Comparison of ENCODE assay signal across 20 mouse cellular contexts in the genomic region with DNA sequence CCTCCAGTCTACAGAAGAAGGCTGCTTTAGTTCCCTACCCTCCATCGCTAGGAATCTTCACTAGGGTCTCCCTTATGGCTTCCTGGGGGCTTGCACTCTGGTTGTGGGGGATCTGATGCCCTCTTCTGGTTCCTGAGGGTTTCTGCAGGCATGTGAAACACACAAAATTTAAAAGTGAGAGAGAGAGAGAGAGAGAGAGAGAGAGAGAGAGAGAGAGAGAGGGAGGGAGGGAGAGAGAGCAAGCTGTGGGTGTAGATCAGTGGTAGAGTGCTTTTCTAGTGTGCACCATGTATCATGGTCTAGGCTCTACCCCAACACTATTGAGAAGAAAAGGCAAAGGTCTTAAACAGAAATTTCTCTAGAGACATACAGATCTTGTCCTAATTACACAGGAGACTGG. TPM values are rescaled to one million over a fixed set of nuclear protein-coding genes. Genes with fewer than 3 reads are reported as not detected.
DNase-seq lines count a peak whose midpoint lies in the region; ATAC-seq and TF ChIP-seq lines count a peak whose summit lies in the region.
"Had no signal": no experiment of that assay in that cellular context is flagged by ENCODE, and none has a peak within 500 bp of the region (broad histone marks: within the 10 kb centered on the region; RNA-seq: fewer than 3 reads in every experiment).

No protein-coding gene starts in this region.

- H3K4me1 ChIP-seq in liver, embryonic 14.5 days (replicated peaks; ENCODE audit: control insufficient read depth in 2 of 2, insufficient read depth in 2 of 2, low read length in 1 of 2): 0 out of 4 replicates have a peak, but pooled peaks cover 0 to 2% of the 10 kb centered on the region in 2 experiments
- H3K4me1 ChIP-seq in E14TG2a.4 (replicated peaks; ENCODE audit: low read depth, low read length): no peaks in the 10 kb centered on the region
- H3K4me1 ChIP-seq in forebrain, embryonic 10.5 days: no peaks in the 10 kb centered on the region
- H3K4me1 ChIP-seq: embryonic facial prominence, embryonic 10.5 days; heart, embryonic 12.5 days; hindbrain, embryonic 15.5 days had no signal

- H3K4me2 ChIP-seq in liver, embryonic 14.5 days (ENCODE audit: low read depth): no peak overlapping the region
- H3K4me2 ChIP-seq: heart, embryonic 12.5 days; hindbrain, embryonic 15.5 days had no signal

- WGBS in liver, embryonic 14.5 days (ENCODE audit: insufficient replicate concordance): 48% methylated on average over 1 of the region's 1 CpGs
- 51% methylated on average over 1 of the region's 1 CpGs for WGBS in forebrain, embryonic 10.5 days

- H3K9me3 ChIP-seq in liver, embryonic 14.5 days (ENCODE audit: control insufficient read depth, low read length): no peaks in the 10 kb centered on the region
- H3K9me3 ChIP-seq in E14TG2a.4 (ENCODE audit: low read length): peaks cover 20% of the 10 kb centered on the region
- no peaks in the 10 kb centered on the region for H3K9me3 ChIP-seq in forebrain, embryonic 10.5 days
- H3K9me3 ChIP-seq: embryonic facial prominence, embryonic 10.5 days; hindbrain, embryonic 15.5 days had no signal

- no peak overlapping the region for H3K9ac ChIP-seq in liver, embryonic 14.5 days (replicated peaks)
- H3K9ac ChIP-seq: heart, embryonic 12.5 days; hindbrain, embryonic 15.5 days had no signal

- DNase-seq in liver, embryonic 14.5 days (ENCODE audit: low read depth in 3 of 3, low spot score in 3 of 3): no peak
- no peak for DNase-seq in liver
- DNase-seq in 416B (ENCODE audit: low read depth): peak; percentile 19
- no peak for DNase-seq in brain, embryonic 14.5 days (ENCODE audit: low read depth)
- no peak for DNase-seq in urinary bladder, adult 18-20 months (ENCODE audit: low spot score in 2 of 2)
- no peak for DNase-seq in forebrain, embryonic 10.5 days (ENCODE audit: extremely low spot score, low spot score)
- DNase-seq: adrenal gland, postnatal 14 days; cerebellum, adult 2 months; cerebellum, postnatal 10 days; gastrocnemius, adult 2 months; gastrocnemius, postnatal 25 days; heart, postnatal 36 days had no signal

- no peaks in the 10 kb centered on the region for H3K27me3 ChIP-seq in liver, embryonic 14.5 days (ENCODE audit: control insufficient read depth, insufficient read depth, low read length)
- no peaks in the 10 kb centered on the region for H3K27me3 ChIP-seq in E14TG2a.4 (ENCODE audit: insufficient read depth, low read length)
- H3K27me3 ChIP-seq in forebrain, embryonic 10.5 days (ENCODE audit: poor library complexity, severe bottlenecking): no peaks in the 10 kb centered on the region
- H3K27me3 ChIP-seq: heart, embryonic 12.5 days; hindbrain, embryonic 15.5 days had no signal

- H3K36me3 ChIP-seq in liver, embryonic 14.5 days (replicated peaks; ENCODE audit: control insufficient read depth, insufficient read depth, low read depth): no peaks in the 10 kb centered on the region
- no peaks in the 10 kb centered on the region for H3K36me3 ChIP-seq in E14TG2a.4 (ENCODE audit: insufficient read depth, low read length)
- no peaks in the 10 kb centered on the region for H3K36me3 ChIP-seq in forebrain, embryonic 10.5 days (replicated peaks)
- H3K36me3 ChIP-seq: embryonic facial prominence, embryonic 10.5 days; heart, embryonic 12.5 days; hindbrain, embryonic 15.5 days had no signal

- ATAC-seq in liver, embryonic 14.5 days (ENCODE audit: insufficient read depth): no peak
- ATAC-seq: forebrain, embryonic 14.5 days had no signal

- no peak overlapping the region for H3K27ac ChIP-seq in liver, embryonic 14.5 days
- no peak overlapping the region for H3K27ac ChIP-seq in forebrain, embryonic 10.5 days
- H3K27ac ChIP-seq: embryonic facial prominence, embryonic 10.5 days; gastrocnemius, adult 2 months; hindbrain, embryonic 15.5 days had no signal

- 0 out of 2 replicates have a peak, but pooled peaks have one; percentile 4 for TF ChIP-seq CTCF in liver, embryonic 14.5 days (IDR thresholded peaks at IDR 0.05; ENCODE audit: low read depth)
- TF ChIP-seq CTCF in E14TG2a.4 (conservative IDR thresholded peaks at IDR 0.05; ENCODE audit: low read length): peak; percentile 22
- peak; percentile 5; the same call in 1 of the 2 replicates for TF ChIP-seq CTCF in brain, embryonic 14.5 days (IDR thresholded peaks at IDR 0.05; ENCODE audit: borderline replicate concordance, extremely low read depth, insufficient read depth, insufficient read length)

- no peak for TF ChIP-seq POLR2A in brain, embryonic 14.5 days (IDR thresholded peaks at IDR 0.05; ENCODE audit: borderline replicate concordance, extremely low read depth, insufficient read depth, insufficient read length, poor library complexity, severe bottlenecking)

- no peak overlapping the region for H3K4me3 ChIP-seq in liver, embryonic 14.5 days (ENCODE audit: insufficient read depth in 1 of 2, low read depth in 2 of 2, low read length in 2 of 2)
- H3K4me3 ChIP-seq in E14TG2a.4 (replicated peaks; ENCODE audit: low read length): no peak overlapping the region
- no peak overlapping the region for H3K4me3 ChIP-seq in forebrain, embryonic 10.5 days
- H3K4me3 ChIP-seq: embryonic facial prominence, embryonic 10.5 days; gastrocnemius, adult 2 months; heart, embryonic 12.5 days; hindbrain, embryonic 15.5 days had no signal

- TF ChIP-seq EP300 in liver, embryonic 14.5 days (IDR thresholded peaks at IDR 0.05; ENCODE audit: low read depth): no peak

RNA-seq across cellular contexts. Expression of gene Miox, which starts 7.5 kb away (rescaled TPM):
- polyA plus RNA-seq in liver, embryonic 14.5 days (2012; rRNA removed): 9.7 and 11.2 TPM in 2 replicates
- 10.2 and 10.8 TPM in 2 replicates for polyA plus RNA-seq in liver, embryonic 14.5 days (2014; fragmentation: Nextera tagmentation; extraction: Ambion mirVana)
- not detected in 2 replicates for polyA plus RNA-seq in brain, embryonic 14.5 days (2012; rRNA removed)
- not detected in 2 replicates for polyA plus RNA-seq in forebrain, embryonic 10.5 days (2016; fragmentation: Nextera tagmentation; extraction: Ambion mirVana)
- polyA plus RNA-seq: cerebellum, adult 2 months; embryonic facial prominence, embryonic 10.5 days; embryonic facial prominence, embryonic 14.5 days; forebrain, embryonic 14.5 days; heart, embryonic 12.5 days; heart, embryonic 16.5 days; hindbrain, embryonic 11.5 days; hindbrain, embryonic 15.5 days had no signal

RNA-seq across cellular contexts. Expression of gene Lmf2, which starts 13.8 kb away (rescaled TPM):
- 12.3 and 15.1 TPM in 2 replicates for polyA plus RNA-seq in liver, embryonic 14.5 days (2012; rRNA removed)
- polyA plus RNA-seq in liver, embryonic 14.5 days (2014; fragmentation: Nextera tagmentation; extraction: Ambion mirVana): 17.2 and 18.9 TPM in 2 replicates
- 26.5 and 32.5 TPM in 2 replicates for polyA plus RNA-seq in brain, embryonic 14.5 days (2012; rRNA removed)
- polyA plus RNA-seq in forebrain, embryonic 10.5 days (2016; fragmentation: Nextera tagmentation; extraction: Ambion mirVana): 48.6 and 50.0 TPM in 2 replicates

RNA-seq across cellular contexts. Expression of gene Ncaph2, which starts 13.8 kb away (rescaled TPM):
- polyA plus RNA-seq in liver, embryonic 14.5 days (2012; rRNA removed): 63.8 and 77.0 TPM in 2 replicates
- 104 and 106 TPM in 2 replicates for polyA plus RNA-seq in liver, embryonic 14.5 days (2014; fragmentation: Nextera tagmentation; extraction: Ambion mirVana)
- polyA plus RNA-seq in brain, embryonic 14.5 days (2012; rRNA removed): 126 and 172 TPM in 2 replicates
- polyA plus RNA-seq in forebrain, embryonic 10.5 days (2016; fragmentation: Nextera tagmentation; extraction: Ambion mirVana): 202 and 208 TPM in 2 replicates

RNA-seq across cellular contexts. Expression of gene Adm2, which starts 19.2 kb away (rescaled TPM):
- 2.5 and 2.7 TPM in 2 replicates for polyA plus RNA-seq in liver, embryonic 14.5 days (2012; rRNA removed)
- 1.2 and 1.6 TPM in 2 replicates for polyA plus RNA-seq in liver, embryonic 14.5 days (2014; fragmentation: Nextera tagmentation; extraction: Ambion mirVana)
- polyA plus RNA-seq in brain, embryonic 14.5 days (2012; rRNA removed): 0.11 TPM in 1 of 2 replicates, not detected in the other
- 0.17 and 0.23 TPM in 2 replicates for polyA plus RNA-seq in forebrain, embryonic 10.5 days (2016; fragmentation: Nextera tagmentation; extraction: Ambion mirVana)
- polyA plus RNA-seq: cerebellum, adult 2 months; forebrain, embryonic 14.5 days; hindbrain, embryonic 15.5 days had no signal

RNA-seq across cellular contexts. Expression of gene Sbf1, which starts 26.6 kb away (rescaled TPM):
- 20.8 and 29.3 TPM in 2 replicates for polyA plus RNA-seq in liver, embryonic 14.5 days (2012; rRNA removed)
- polyA plus RNA-seq in liver, embryonic 14.5 days (2014; fragmentation: Nextera tagmentation; extraction: Ambion mirVana): 17.8 and 23.5 TPM in 2 replicates
- 186 and 229 TPM in 2 replicates for polyA plus RNA-seq in brain, embryonic 14.5 days (2012; rRNA removed)
- 80.7 and 84.9 TPM in 2 replicates for polyA plus RNA-seq in forebrain, embryonic 10.5 days (2016; fragmentation: Nextera tagmentation; extraction: Ambion mirVana)
